Mouse (Mus musculus) C2C12 (cell line): Measurements from ENCODE around the gene Smg6. TPM values are rescaled to one million over a fixed set of nuclear protein-coding genes. Genes with fewer than 3 reads are reported as not detected.

ENCODE experiments used
- H3K27me3 ChIP-seq: one replicate; pipeline ENCODE4 v1.6.1; 2011; ENCODE audit not compliant: control insufficient read depth, insufficient read depth, insufficient read length
- H3K36me3 ChIP-seq: one replicate; pipeline ENCODE4 v1.6.1; 2011; ENCODE audit not compliant: control insufficient read depth, insufficient read depth
- H3K4me3 ChIP-seq: one replicate; pipeline ENCODE4 v1.5.1; 2011; ENCODE audit warnings: mild to moderate bottlenecking, control low read depth; ENCODE audit not compliant: poor library complexity, insufficient read depth, severe bottlenecking
- H3K79me2 ChIP-seq: one replicate; pipeline ENCODE4 v1.6.1; 2011; ENCODE audit not compliant: control insufficient read depth, insufficient read depth
- H3K79me3 ChIP-seq: one replicate; pipeline ENCODE4 v1.6.1; 2011; ENCODE audit warnings: low read depth, control low read depth
- H3ac ChIP-seq: one replicate; pipeline ENCODE3; 2011; ENCODE audit warnings: low read depth; ENCODE audit not compliant: control insufficient read depth, insufficient read length
- CEBPB ChIP-seq: IDR thresholded peaks from one replicate; pipeline ENCODE4 v1.6.1; 2011; ENCODE audit warnings: low read depth, mild to moderate bottlenecking, control low read depth, moderate library complexity
- CTCF ChIP-seq: IDR thresholded peaks from one replicate; pipeline ENCODE4 v1.5.1; 2011; ENCODE audit not compliant: control insufficient read depth, insufficient read depth, insufficient read length
- FOSL1 ChIP-seq: IDR thresholded peaks from one replicate; pipeline ENCODE4 v1.8.0; 2011; ENCODE audit warnings: mild to moderate bottlenecking, low read length; ENCODE audit not compliant: poor library complexity, insufficient read depth, severe bottlenecking
- MAX ChIP-seq: IDR thresholded peaks from one replicate; pipeline ENCODE4 v1.6.1; 2011; ENCODE audit warnings: mild to moderate bottlenecking, control low read depth
- MYOD1 ChIP-seq: IDR thresholded peaks from one replicate; pipeline ENCODE4 v1.6.1; 2011; ENCODE audit warnings: low read depth; ENCODE audit not compliant: control insufficient read depth, insufficient read length
- MYOG ChIP-seq: IDR thresholded peaks from one replicate; pipeline ENCODE4 v1.6.1; 2011; ENCODE audit not compliant: control insufficient read depth, insufficient read length; ENCODE audit errors: extremely low read depth
- USF1 ChIP-seq: IDR thresholded peaks from one replicate; pipeline ENCODE4 v1.6.1; 2011; ENCODE audit warnings: low read depth, mild to moderate bottlenecking, control low read depth, moderate library complexity
- polyA plus RNA-seq: library from polyadenylated mRNA; unstranded; fragments of >200 nt; fragmentation: generic; extraction: Trizol; gene quantifications from one replicate; pipeline ENCODE4 v1.2.1, GENCODE M21; 2012; ENCODE audit warnings: missing spikeins

The Smg6 gene
- polyA plus RNA-seq, 1 experiment, result 7.5 TPM

GRCm38 (mm10) chr11:75184573-75184972, 258.9 kb downstream of the Smg6 start:
- H3K79me2 ChIP-seq, result peaks cover 21% of the 10 kb centered on the region
- H3K36me3 ChIP-seq, result peaks cover 43% of the 10 kb centered on the region
- no peaks in the 10 kb centered on the region for H3K27me3 ChIP-seq
- TF ChIP-seq CTCF, result no peak
- TF ChIP-seq CEBPB, result no peak
- TF ChIP-seq MYOD1, result no peak
- no peak for TF ChIP-seq MYOG
- TF ChIP-seq FOSL1, result no peak
- no peak for TF ChIP-seq MAX
- TF ChIP-seq USF1, result no peak
- no peak overlapping the region for H3ac ChIP-seq
- peaks cover 9% of the 10 kb centered on the region for H3K79me3 ChIP-seq
- H3K4me3 ChIP-seq, result no peak overlapping the region

DNA sequence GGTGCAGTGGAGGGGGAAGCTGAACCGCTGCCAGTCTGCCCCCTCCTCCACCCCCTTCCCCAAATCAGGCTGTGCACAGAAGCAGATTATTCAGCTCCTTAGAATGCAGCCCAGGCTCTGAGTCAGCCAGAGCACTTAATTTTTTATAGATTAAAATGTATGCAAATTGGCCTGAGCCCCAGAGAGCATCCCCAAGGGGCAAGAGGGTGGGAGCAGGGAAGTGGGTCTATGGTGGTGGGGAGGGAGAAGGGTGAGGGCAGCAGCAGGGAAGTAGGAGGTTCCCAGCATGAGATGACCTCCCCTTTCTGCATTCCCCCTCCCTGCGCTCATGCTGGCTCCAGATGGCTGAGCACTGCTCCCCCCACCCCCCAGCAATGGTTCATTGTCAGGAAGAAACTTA, 259.4 kb downstream of the Smg6 start:
- no peak overlapping the region for H3K4me3 ChIP-seq
- H3ac ChIP-seq, result no peak overlapping the region
- H3K36me3 ChIP-seq, result peaks cover 39% of the 10 kb centered on the region
- H3K79me2 ChIP-seq, result peaks cover 25% of the 10 kb centered on the region
- no peaks in the 10 kb centered on the region for H3K27me3 ChIP-seq
- TF ChIP-seq MYOG (no peak), CTCF (no peak), FOSL1 (no peak), CEBPB (no peak), USF1 (no peak), MAX (no peak), MYOD1 (no peak)
- peaks cover 13% of the 10 kb centered on the region for H3K79me3 ChIP-seq

- Histone ChIP-seq H3K27me3 (peaks cover 18% of the 10 kb centered on the region), H3K79me3 (peaks cover 15% of the 10 kb centered on the region), H3ac (peak overlapping the region; percentile 98), H3K4me3 (peak overlapping the region; percentile 97), H3K79me2 (peaks cover 28% of the 10 kb centered on the region), H3K36me3 (no peaks in the 10 kb centered on the region)
- no peak for TF ChIP-seq MYOD1
- no peak for TF ChIP-seq MAX
- no peak for TF ChIP-seq CTCF
- no peak for TF ChIP-seq USF1
- TF ChIP-seq MYOG, result no peak
Measured at GRCm38 (mm10) chr11:75189713-75190370, 264.2 kb downstream of the Smg6 start.

DNA sequence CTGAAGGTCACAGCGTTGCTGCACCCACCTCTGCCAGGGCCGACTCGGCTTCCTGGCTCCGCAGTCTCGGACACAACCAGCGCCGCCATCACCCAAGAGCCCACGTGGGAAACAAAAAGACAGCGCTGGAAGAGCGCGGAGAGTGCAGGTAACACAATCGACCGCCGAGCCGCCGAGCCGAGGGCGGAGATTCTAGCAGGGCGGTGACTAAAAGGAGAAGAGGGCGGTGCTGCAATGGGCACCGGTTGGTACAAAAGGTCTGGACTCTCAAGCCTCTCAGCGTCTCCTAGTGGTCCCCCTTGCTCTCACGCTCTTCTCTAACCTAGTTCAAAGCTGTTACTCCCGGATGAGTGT, 264.7 kb downstream of the Smg6 start:
- H3K36me3 ChIP-seq, result no peaks in the 10 kb centered on the region
- peaks cover 23% of the 10 kb centered on the region for H3K27me3 ChIP-seq
- peak overlapping the region; percentile 97 for H3K4me3 ChIP-seq
- no peak for TF ChIP-seq CTCF
- peak; percentile 98 for TF ChIP-seq MAX
- TF ChIP-seq CEBPB, result no peak
- TF ChIP-seq USF1, result peak; percentile 84
- no peak for TF ChIP-seq FOSL1
- peaks cover 28% of the 10 kb centered on the region for H3K79me2 ChIP-seq
- H3K79me3 ChIP-seq, result peaks cover 15% of the 10 kb centered on the region
- peak overlapping the region; percentile 98 for H3ac ChIP-seq

- Histone ChIP-seq H3K4me3 (peak within 1 kb of the TSS; percentile 97), H3K79me2 (peaks cover 28% of the 10 kb centered on the region), H3K27me3 (peaks cover 29% of the 10 kb centered on the region), H3ac (peak within 1 kb of the TSS; percentile 98), H3K36me3 (no peaks in the 10 kb centered on the region), H3K79me3 (peaks cover 15% of the 10 kb centered on the region)
- TF ChIP-seq CTCF (no peak), CEBPB (no peak), MYOD1 (no peak), FOSL1 (no peak), USF1 (no peak), MYOG (no peak), MAX (no peak)
Measured at GRCm38 (mm10) chr11:75190905-75191441, 265.4 kb downstream of the Smg6 start, which contains the start of gene Dph1. Gene Dph1, minus strand, starts transcription at chr11:75191241.

GRCm38 (mm10) chr11:75191841-75192240, 266.2 kb downstream of the Smg6 start:
- Histone ChIP-seq H3K79me3 (peaks cover 15% of the 10 kb centered on the region), H3K79me2 (peaks cover 28% of the 10 kb centered on the region), H3K27me3 (peaks cover 36% of the 10 kb centered on the region), H3K36me3 (no peaks in the 10 kb centered on the region), H3K4me3 (no peak overlapping the region), H3ac (no peak overlapping the region)
- TF ChIP-seq MAX (no peak), USF1 (no peak), CEBPB (no peak), FOSL1 (no peak)
